Mouse (Mus musculus) gastrocnemius, postnatal 14 days (tissue): ENCODE results near the gene Kdelr3. TPM values are rescaled to one million over a fixed set of nuclear protein-coding genes. Genes with fewer than 3 reads are reported as not detected.
A peak's percentile ranks its signal among the peaks of the same experiment; 100 is the strongest.

ENCODE experiments used
- DNase-seq: peaks from one replicate; pipeline ENCODE4 v3.0.0; 2021; ENCODE audit warnings: mixed read lengths
- intact Hi-C: fragments of 180-260 bp; cut with DNase I; formaldehyde crosslinking; loops from one replicate; pipeline ENCODE4 v1.15.1; 2025; ENCODE audit warnings: low total_unique reads
- long read RNA-seq, 2 experiments: library from polyadenylated mRNA; stranded (forward); transcript quantifications; one replicate each; pipeline ENCODE4 v2.0.0; 2021
- total RNA-seq, 2 experiments: library from RNA; stranded (reverse); gene quantifications; 2 replicates each; pipeline ENCODE4 v1.2.3; 2021

Gene Kdelr3
- total RNA-seq: 10 to 100 TPM; 14.1 to 22.6 TPM
- long read RNA-seq, experiment 1, transcript Kdelr3-201 (5 exons, 1,411 nt): major isoform, 8 of 9 reads
- long read RNA-seq, experiment 1, partial matches to known transcripts: 0 of 9 reads
- long read RNA-seq, experiment 1, other reads (novel, unspliced or antisense): 1 of 9 reads
- long read RNA-seq, experiment 2, transcript Kdelr3-201 (5 exons, 1,411 nt): major isoform, 14 of 17 reads
- long read RNA-seq, experiment 2, partial matches to known transcripts: 3 of 17 reads
- long read RNA-seq, experiment 2, other reads (novel, unspliced or antisense): 0 of 17 reads

GRCm38 (mm10) chr15:79516171-79517096 is at the start of gene Kdelr3:
TSS of gene Kdelr3 (plus strand) at chr15:79516411.
- intact Hi-C loops: no loop called here
- peak; percentile 90 for DNase-seq

GRCm38 (mm10) chr15:79466601-79467286 is 49.5 kb upstream of the Kdelr3 start:
- intact Hi-C loops: loop anchor here (2.0 to 10.0 kb wide), 4 partner anchors 54 to 224 kb away; no protein-coding TSS in a partner anchor
- peak; percentile 82 for DNase-seq

- intact Hi-C loops: loop anchor here (5.0 to 10.0 kb wide), 3 partner anchors 57 to 95 kb away; no protein-coding TSS in a partner anchor
- no peak for DNase-seq
These were observed 46.6 kb upstream of the Kdelr3 start for GRCm38 (mm10) chr15:79469577-79469976.

GRCm38 (mm10) chr15:79470583-79470982 is 45.6 kb upstream of the Kdelr3 start:
- intact Hi-C loops: no loop called here
- no peak for DNase-seq

GRCm38 (mm10) chr15:79471095-79471494 is 45.1 kb upstream of the Kdelr3 start:
- intact Hi-C loops: no loop called here
- DNase-seq: no peak

- no peak for DNase-seq
- intact Hi-C loops: no loop called here
These were observed 43.2 kb upstream of the Kdelr3 start for GRCm38 (mm10) chr15:79473042-79473441.

- intact Hi-C loops: no loop called here
These were observed 42.4 kb upstream of the Kdelr3 start for GRCm38 (mm10) chr15:79473638-79474355.

GRCm38 (mm10) chr15:79477227-79477626 is 39.0 kb upstream of the Kdelr3 start:
- DNase-seq: no peak
- intact Hi-C loops: no loop called here

More at GRCm38 (mm10) chr15:79473638-79474355, 42.4 kb upstream of the Kdelr3 start:
- DNase-seq: no peak

GRCm38 (mm10) chr15:79481181-79481688 is 35.0 kb upstream of the Kdelr3 start:
- intact Hi-C loops: no loop called here
- no peak for DNase-seq

- intact Hi-C loops: no loop called here
These were observed 26.7 kb upstream of the Kdelr3 start for GRCm38 (mm10) chr15:79489463-79489862.

GRCm38 (mm10) chr15:79493527-79493926 is 22.7 kb upstream of the Kdelr3 start:
- intact Hi-C loops: loop anchor here (10.0 kb wide), 1 partner anchor 111 kb away; the partner anchor contains the start of gene Dmc1
- no peak for DNase-seq

More at GRCm38 (mm10) chr15:79489463-79489862, 26.7 kb upstream of the Kdelr3 start:
- no peak for DNase-seq

GRCm38 (mm10) chr15:79500110-79500509 is 16.1 kb upstream of the Kdelr3 start:
- intact Hi-C loops: no loop called here

GRCm38 (mm10) chr15:79502891-79503341 is 13.3 kb upstream of the Kdelr3 start:
- intact Hi-C loops: no loop called here
- no peak for DNase-seq

More at GRCm38 (mm10) chr15:79500110-79500509, 16.1 kb upstream of the Kdelr3 start:
- DNase-seq: no peak

GRCm38 (mm10) chr15:79503438-79503837 is 12.8 kb upstream of the Kdelr3 start:
- no peak for DNase-seq
- intact Hi-C loops: no loop called here

- no peak for DNase-seq
- intact Hi-C loops: no loop called here
These were observed 11.3 kb upstream of the Kdelr3 start, which contains the start of gene Kcnj4 for GRCm38 (mm10) chr15:79504707-79505452. TSS of gene Kcnj4 (minus strand) at chr15:79505241.

GRCm38 (mm10) chr15:79505616-79506283 is 10.5 kb upstream of the Kdelr3 start:
- DNase-seq: peak; percentile 73
- intact Hi-C loops: no loop called here

GRCm38 (mm10) chr15:79506460-79506859 is 9.8 kb upstream of the Kdelr3 start:
- intact Hi-C loops: no loop called here
- no peak for DNase-seq
